Mouse (Mus musculus) C2C12 (cell line): ENCODE data around the gene Dennd5a. TPM values are rescaled to one million over a fixed set of nuclear protein-coding genes. Genes with fewer than 3 reads are reported as not detected.

Experiments used
- H3K27me3 ChIP-seq: one replicate; pipeline ENCODE4 v1.6.1; 2011; ENCODE audit not compliant: control insufficient read depth, insufficient read depth, insufficient read length
- H3K36me3 ChIP-seq: one replicate; pipeline ENCODE4 v1.6.1; 2011; ENCODE audit not compliant: control insufficient read depth, insufficient read depth
- H3K4me3 ChIP-seq: one replicate; pipeline ENCODE4 v1.5.1; 2011; ENCODE audit warnings: mild to moderate bottlenecking, control low read depth; ENCODE audit not compliant: poor library complexity, insufficient read depth, severe bottlenecking
- H3K79me2 ChIP-seq: one replicate; pipeline ENCODE4 v1.6.1; 2011; ENCODE audit not compliant: control insufficient read depth, insufficient read depth
- H3K79me3 ChIP-seq: one replicate; pipeline ENCODE4 v1.6.1; 2011; ENCODE audit warnings: low read depth, control low read depth
- H3ac ChIP-seq: one replicate; pipeline ENCODE3; 2011; ENCODE audit warnings: low read depth; ENCODE audit not compliant: control insufficient read depth, insufficient read length
- CEBPB ChIP-seq: IDR thresholded peaks from one replicate; pipeline ENCODE4 v1.6.1; 2011; ENCODE audit warnings: low read depth, mild to moderate bottlenecking, control low read depth, moderate library complexity
- CTCF ChIP-seq: IDR thresholded peaks from one replicate; pipeline ENCODE4 v1.5.1; 2011; ENCODE audit not compliant: control insufficient read depth, insufficient read depth, insufficient read length
- FOSL1 ChIP-seq: IDR thresholded peaks from one replicate; pipeline ENCODE4 v1.8.0; 2011; ENCODE audit warnings: mild to moderate bottlenecking, low read length; ENCODE audit not compliant: poor library complexity, insufficient read depth, severe bottlenecking
- MAX ChIP-seq: IDR thresholded peaks from one replicate; pipeline ENCODE4 v1.6.1; 2011; ENCODE audit warnings: mild to moderate bottlenecking, control low read depth
- MYOD1 ChIP-seq: IDR thresholded peaks from one replicate; pipeline ENCODE4 v1.6.1; 2011; ENCODE audit warnings: low read depth; ENCODE audit not compliant: control insufficient read depth, insufficient read length
- MYOG ChIP-seq: IDR thresholded peaks from one replicate; pipeline ENCODE4 v1.6.1; 2011; ENCODE audit not compliant: control insufficient read depth, insufficient read length; ENCODE audit errors: extremely low read depth
- USF1 ChIP-seq: IDR thresholded peaks from one replicate; pipeline ENCODE4 v1.6.1; 2011; ENCODE audit warnings: low read depth, mild to moderate bottlenecking, control low read depth, moderate library complexity
- polyA plus RNA-seq: library from polyadenylated mRNA; unstranded; fragments of >200 nt; fragmentation: generic; extraction: Trizol; gene quantifications from one replicate; pipeline ENCODE4 v1.2.1, GENCODE M21; 2012; ENCODE audit warnings: missing spikeins

The Dennd5a gene
- polyA plus RNA-seq, 1 experiment = 46.2 TPM

- Histone ChIP-seq H3K36me3 (no peaks in the 10 kb centered on the region), H3K79me2 (no peaks in the 10 kb centered on the region), H3K27me3 (peaks cover 12% of the 10 kb centered on the region), H3ac (no peak overlapping the region), H3K79me3 (no peaks in the 10 kb centered on the region), H3K4me3 (no peak overlapping the region)
- TF ChIP-seq MYOD1 = no peak
- TF ChIP-seq FOSL1 = no peak
- TF ChIP-seq CTCF = no peak
- no peak for TF ChIP-seq CEBPB
- TF ChIP-seq USF1 = no peak
- no peak for TF ChIP-seq MAX
- no peak for TF ChIP-seq MYOG
Measured at GRCm38 (mm10) chr7:109852017-109852416, 108.3 kb downstream of the Dennd5a start.

DNA sequence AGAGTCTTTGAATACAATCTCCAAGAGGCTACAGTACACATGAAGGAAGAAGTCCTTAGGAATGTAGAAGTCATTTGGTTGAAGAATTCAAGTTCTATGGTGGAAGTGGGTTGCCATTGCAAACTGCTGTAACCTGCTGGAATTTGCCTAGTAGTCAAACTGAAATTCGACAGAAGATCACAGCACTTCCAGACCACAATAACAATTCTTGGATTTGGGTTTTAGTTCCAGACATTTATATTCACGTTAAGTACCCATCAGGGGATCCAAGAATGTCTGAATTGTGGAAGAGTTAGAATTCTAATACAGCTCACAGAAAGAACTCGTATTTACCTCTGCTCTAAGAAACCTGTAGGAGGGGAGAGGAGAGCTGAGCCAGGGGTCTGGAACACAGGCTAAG, 109.7 kb downstream of the Dennd5a start:
- H3K79me2 ChIP-seq = no peaks in the 10 kb centered on the region
- TF ChIP-seq CEBPB (no peak), USF1 (no peak)

GRCm38 (mm10) chr7:109849750-109850434, 110.4 kb downstream of the Dennd5a start:
- TF ChIP-seq USF1 (no peak), FOSL1 (no peak), CEBPB (no peak), MAX (no peak), MYOD1 (no peak), CTCF (no peak), MYOG (no peak)
- no peak overlapping the region for H3ac ChIP-seq
- no peaks in the 10 kb centered on the region for H3K79me3 ChIP-seq
- no peak overlapping the region for H3K4me3 ChIP-seq
- no peaks in the 10 kb centered on the region for H3K36me3 ChIP-seq
- no peaks in the 10 kb centered on the region for H3K79me2 ChIP-seq
- H3K27me3 ChIP-seq = peaks cover 12% of the 10 kb centered on the region

More for the DNA sequence above, 109.7 kb downstream of the Dennd5a start:
- Histone ChIP-seq H3ac (no peak overlapping the region), H3K79me3 (no peaks in the 10 kb centered on the region), H3K27me3 (peaks cover 12% of the 10 kb centered on the region), H3K4me3 (no peak overlapping the region), H3K36me3 (no peaks in the 10 kb centered on the region)

DNA sequence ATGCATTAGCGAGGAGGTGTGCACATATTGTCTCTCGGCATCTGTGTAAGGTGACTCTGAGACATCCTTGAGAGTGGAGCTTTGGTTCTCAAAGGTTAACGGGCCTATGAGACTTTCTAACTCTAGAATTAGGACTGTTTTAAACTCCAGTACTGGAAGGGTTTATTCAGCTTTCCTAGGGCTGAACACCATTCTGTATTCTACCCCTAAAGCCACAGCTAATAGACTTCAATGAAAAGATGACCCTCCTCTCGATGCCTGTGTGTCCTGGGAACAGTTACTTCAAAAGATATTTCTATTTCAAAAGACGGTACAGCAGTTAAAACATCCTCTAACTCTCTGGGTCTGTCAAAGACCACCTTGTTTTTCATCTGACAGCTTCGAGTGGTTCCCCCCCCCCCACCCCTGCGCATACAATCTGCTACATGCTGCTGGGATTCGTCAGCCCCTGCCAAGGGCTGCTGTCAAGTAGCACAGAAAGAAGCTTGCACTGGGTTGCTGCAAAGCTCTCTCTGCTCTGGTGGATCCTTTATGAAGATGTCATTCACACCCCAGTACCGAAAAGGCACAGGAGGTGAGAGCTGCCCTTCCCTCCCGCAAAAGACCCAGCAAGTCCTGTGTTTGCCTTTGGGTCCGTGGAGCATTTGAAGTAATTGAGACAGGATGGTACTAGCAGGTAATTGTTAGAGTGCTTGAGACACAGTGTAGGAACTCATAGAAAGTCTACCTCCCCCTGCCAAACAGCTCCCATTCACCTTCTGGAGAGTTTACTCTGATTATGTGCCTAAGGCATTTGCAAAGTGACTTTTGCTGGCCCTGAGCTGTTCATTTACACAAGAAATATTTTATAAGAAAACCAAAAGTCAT, 111.2 kb downstream of the Dennd5a start:
- Histone ChIP-seq H3K79me2 (no peaks in the 10 kb centered on the region), H3K36me3 (no peaks in the 10 kb centered on the region), H3K27me3 (peaks cover 12% of the 10 kb centered on the region), H3K79me3 (no peaks in the 10 kb centered on the region), H3K4me3 (no peak overlapping the region), H3ac (no peak overlapping the region)
- no peak for TF ChIP-seq MYOG
- TF ChIP-seq MAX = no peak
- no peak for TF ChIP-seq CEBPB
- no peak for TF ChIP-seq USF1
- no peak for TF ChIP-seq CTCF
- TF ChIP-seq FOSL1 = no peak
- TF ChIP-seq MYOD1 = no peak

- no peaks in the 10 kb centered on the region for H3K79me2 ChIP-seq
- no peaks in the 10 kb centered on the region for H3K36me3 ChIP-seq
- TF ChIP-seq MYOG (no peak), CEBPB (no peak), FOSL1 (no peak), CTCF (no peak), MYOD1 (no peak)
- H3ac ChIP-seq = no peak overlapping the region
- H3K27me3 ChIP-seq = peaks cover 20% of the 10 kb centered on the region
- H3K4me3 ChIP-seq = no peak overlapping the region
- H3K79me3 ChIP-seq = no peaks in the 10 kb centered on the region
Measured at GRCm38 (mm10) chr7:109844100-109844499, 116.2 kb downstream of the Dennd5a start.

Other genes with a start within 250 kb of the Dennd5a start
- gene BC051019, start 236.6 kb downstream of the Dennd5a start, polyA plus RNA-seq = 0.35 TPM
- gene Ascl3, start 228.7 kb downstream of the Dennd5a start, polyA plus RNA-seq = 0.11 TPM
- 39.0 TPM for gene Tmem9b, start 207.6 kb downstream of the Dennd5a start, polyA plus RNA-seq
- gene Nrip3, start 178.4 kb downstream of the Dennd5a start, polyA plus RNA-seq = not detected
- 0.06 TPM for gene Scube2, start 94.8 kb downstream of the Dennd5a start, polyA plus RNA-seq
- 40.5 TPM for gene Tmem41b, start 26.5 kb upstream of the Dennd5a start, polyA plus RNA-seq
- gene Ipo7, start 57.8 kb upstream of the Dennd5a start, polyA plus RNA-seq = 29.1 TPM
- 7.5 TPM for gene Zfp143, start 100.7 kb upstream of the Dennd5a start, polyA plus RNA-seq
- 15.8 TPM for gene Wee1, start 161.6 kb upstream of the Dennd5a start, polyA plus RNA-seq